Mouse (Mus musculus): Measurements from ENCODE around the gene Sall1. TPM values are rescaled to one million over a fixed set of nuclear protein-coding genes. Genes with fewer than 3 reads are reported as not detected.

The Sall1 gene
- not detected in 2 replicates for total RNA-seq (2023)

GRCm38 (mm10) chr8:89043940-89044339, at the start of gene Sall1:
Sall1 (minus strand) TSS chr8:89044162.

Measured in neutrophil, adult 65 days (primary cell).